Mouse (Mus musculus) heart, adult 2 months (tissue): ENCODE results near the gene Stx18. TPM values are rescaled to one million over a fixed set of nuclear protein-coding genes. Genes with fewer than 3 reads are reported as not detected.

Experiments used
- DNase-seq, 2 experiments: peaks; one replicate each; pipeline ENCODE4 v3.0.0; 2021
- H3K27ac ChIP-seq: fragments of 200-600 bp; 2 replicates; pipeline ENCODE4 v1.8.1; 2022
- H3K27me3 ChIP-seq: fragments of 200-500 bp; 2 replicates; pipeline ENCODE4 v1.6.1; 2012; ENCODE audit warnings: mild to moderate bottlenecking, low read length, inconsistent platforms, mixed read lengths; ENCODE audit not compliant: control insufficient read depth, insufficient read depth
- H3K36me3 ChIP-seq: fragments of 200-500 bp; 2 replicates; pipeline ENCODE4 v1.6.1; 2012; ENCODE audit warnings: low read length, inconsistent platforms; ENCODE audit not compliant: control insufficient read depth, insufficient read depth
- H3K4me1 ChIP-seq: fragments of 200-500 bp; 2 replicates; pipeline ENCODE4 v1.6.1; 2011; ENCODE audit warnings: low read length; ENCODE audit not compliant: control insufficient read depth, insufficient read depth
- H3K4me3 ChIP-seq: fragments of 200-600 bp; 2 replicates; pipeline ENCODE4 v1.8.1; 2022
- H3K79me2 ChIP-seq: fragments of 200-500 bp; replicated peaks from 2 replicates; pipeline ENCODE4 v1.6.1; 2012; ENCODE audit warnings: mild to moderate bottlenecking, inconsistent platforms, low read length, moderate library complexity, mixed read lengths; ENCODE audit not compliant: control insufficient read depth, insufficient read depth
- H3K9ac ChIP-seq: fragments of 200-500 bp; 2 replicates; pipeline ENCODE4 v1.6.1; 2012; ENCODE audit warnings: low read depth, mild to moderate bottlenecking, control low read depth, inconsistent platforms, low read length, mixed read lengths
- CTCF ChIP-seq: fragments of 200-600 bp; IDR thresholded peaks from 2 replicates; pipeline ENCODE4 v1.8.1; 2022; ENCODE audit warnings: antibody characterized with exemption, mild to moderate bottlenecking, moderate library complexity
- EP300 ChIP-seq: fragments of 200-500 bp; IDR thresholded peaks from 2 replicates; pipeline ENCODE4 v1.6.1; 2011; ENCODE audit warnings: low read depth, low read length, control low read depth; ENCODE audit not compliant: insufficient read depth
- POLR2A ChIP-seq: fragments of 200-500 bp; IDR thresholded peaks from 2 replicates; pipeline ENCODE4 v1.6.1; 2011; ENCODE audit warnings: mild to moderate bottlenecking, low read depth, low read length, control low read depth; ENCODE audit not compliant: insufficient read depth
- WGBS: fragments of 180-500 bp; shearing (Covaris S2); methylation state at CpG from one replicate; pipeline ENCODE4 v1.1.7; 2018; 5-methylcytosine and 5-hydroxymethylcytosine counted together
- intact Hi-C: fragments of 180-260 bp; cut with DNase I; formaldehyde crosslinking; loops from one replicate; pipeline ENCODE4 v1.15.1; 2025
- polyA plus RNA-seq: library from polyadenylated mRNA; depleted of rRNA; stranded (reverse); fragments of >200 nt; gene quantifications from 2 replicates; pipeline ENCODE4 v1.2.3, GENCODE M21; 2012
- total RNA-seq, 2 experiments: library from RNA; stranded (reverse); gene quantifications; 2 replicates each; pipeline ENCODE4 v1.2.3; 2021

Stx18 gene
- total and polyA plus RNA-seq, 3 experiments: 12.1 to 18.5 (median 15.9) TPM

DNA sequence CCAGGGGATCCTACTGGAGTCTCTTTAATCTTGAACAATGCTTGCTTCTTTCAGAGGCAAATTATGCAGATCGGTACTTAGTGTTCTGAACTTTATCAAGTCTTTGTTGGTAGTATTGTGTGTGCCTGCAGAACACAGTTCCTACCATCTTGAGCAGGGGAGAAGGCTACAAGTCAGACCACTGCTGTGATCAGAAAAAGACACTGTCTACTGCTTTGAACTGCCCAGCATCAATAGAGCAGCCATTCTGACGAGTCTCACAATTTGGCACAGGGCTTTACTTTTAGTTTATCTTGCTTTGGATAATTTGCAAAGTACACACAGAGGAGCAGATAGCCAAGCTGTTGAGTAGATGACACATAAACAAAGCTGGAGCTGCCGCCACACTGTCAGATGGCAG, 52.0 kb downstream of the Stx18 start:
- TF ChIP-seq POLR2A: no peak
- no peak for TF ChIP-seq EP300
- TF ChIP-seq CTCF: no peak
- WGBS: 85% methylated on average over 3 of the region's 3 CpGs

DNA sequence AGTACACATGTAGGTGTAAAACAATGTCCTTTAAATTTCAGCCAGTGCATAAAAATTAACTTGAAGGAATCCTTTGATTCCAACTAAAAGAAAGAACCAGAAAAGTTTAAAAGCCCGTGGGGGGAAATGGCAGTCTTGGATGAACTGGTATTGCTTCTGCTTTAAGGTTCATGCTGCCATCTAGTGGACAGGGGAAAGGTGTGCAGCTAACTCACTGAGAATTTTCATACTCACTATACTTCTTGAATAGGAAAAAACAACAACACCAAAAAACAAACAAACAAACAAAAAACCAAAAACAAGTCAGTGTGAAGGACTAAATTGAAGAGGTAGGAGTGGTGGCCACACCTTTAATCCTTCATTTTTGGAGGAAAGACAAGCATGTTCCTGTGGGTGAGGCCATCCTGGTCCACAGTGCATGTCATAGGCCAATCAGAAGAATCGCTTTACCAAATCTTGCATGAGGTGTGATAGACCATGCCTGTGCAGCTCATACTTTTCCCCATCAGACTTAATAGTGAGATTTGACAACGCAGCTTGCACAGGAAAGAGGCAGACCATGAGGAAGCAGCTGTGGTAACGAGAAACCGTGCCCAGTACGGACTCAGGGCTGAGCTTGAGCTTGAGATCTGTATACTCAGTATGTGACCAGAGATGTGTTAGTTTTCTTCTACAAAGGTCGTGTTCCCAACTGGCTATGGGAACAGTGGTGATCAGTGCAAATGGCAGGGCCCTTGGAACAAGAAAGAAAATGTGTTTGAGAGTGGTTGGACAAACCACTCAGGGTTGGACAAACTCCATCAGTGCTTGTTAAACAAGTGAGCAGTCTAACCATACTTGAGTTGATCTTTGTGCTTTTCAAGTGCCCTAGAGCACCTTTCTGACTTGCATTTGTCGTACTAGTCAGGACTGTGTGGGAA, 52.8 kb downstream of the Stx18 start:
- Histone ChIP-seq H3K4me1 (no peaks in the 10 kb centered on the region; the same call in 1 of the 2 replicates), H3K9ac (no peak overlapping the region), H3K27me3 (no peaks in the 10 kb centered on the region), H3K79me2 (no peaks in the 10 kb centered on the region), H3K27ac (no peak overlapping the region), H3K4me3 (no peak overlapping the region), H3K36me3 (no peaks in the 10 kb centered on the region)
- intact Hi-C loops: loop anchor here (2.0 to 5.0 kb wide), 2 partner anchors 183 to 269 kb away; partner anchors contain the start of gene Msx1
- no peak for DNase-seq
- TF ChIP-seq CTCF (no peak; the same call in 1 of the 2 replicates), EP300 (no peak)
- 73% methylated on average over 8 of the region's 8 CpGs for WGBS

More for the DNA sequence above, 52.0 kb downstream of the Stx18 start:
- no peak for DNase-seq
- H3K4me1 ChIP-seq: no peaks in the 10 kb centered on the region; the same call in 1 of the 2 replicates
- no peak overlapping the region for H3K9ac ChIP-seq
- intact Hi-C loops: loop anchor here (2.0 to 5.0 kb wide), 2 partner anchors 182 to 268 kb away; partner anchors contain the start of gene Msx1
- H3K36me3 ChIP-seq: no peaks in the 10 kb centered on the region
- no peak overlapping the region for H3K27ac ChIP-seq
- no peaks in the 10 kb centered on the region for H3K27me3 ChIP-seq
- no peaks in the 10 kb centered on the region for H3K79me2 ChIP-seq
- H3K4me3 ChIP-seq: no peak overlapping the region

DNA sequence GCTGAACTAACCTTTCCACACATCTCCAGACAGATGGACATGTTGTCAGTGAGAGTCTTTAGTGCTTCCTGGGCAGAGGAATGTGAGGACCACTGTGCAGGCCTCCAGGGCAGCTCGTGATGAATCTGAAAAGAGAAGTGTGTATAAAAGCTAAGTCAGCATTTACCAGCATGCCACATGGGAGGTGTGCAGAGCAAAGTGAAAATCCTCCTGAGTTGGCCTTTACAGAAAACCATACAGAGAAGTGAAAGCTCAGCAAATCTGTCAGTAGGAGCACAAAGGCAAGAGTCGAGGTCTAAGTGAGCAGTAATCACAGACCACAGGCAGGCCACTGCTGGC, 53.4 kb downstream of the Stx18 start:
- H3K27ac ChIP-seq: no peak overlapping the region
- no peaks in the 10 kb centered on the region for H3K36me3 ChIP-seq
- TF ChIP-seq POLR2A: no peak
- TF ChIP-seq EP300: no peak
- no peak for TF ChIP-seq CTCF
- no peak overlapping the region for H3K4me3 ChIP-seq
- WGBS: 67% methylated on average over 2 of the region's 2 CpGs
- no peaks in the 10 kb centered on the region; the same call in 1 of the 2 replicates for H3K4me1 ChIP-seq
- H3K79me2 ChIP-seq: no peaks in the 10 kb centered on the region
- no peaks in the 10 kb centered on the region for H3K27me3 ChIP-seq
- intact Hi-C loops: loop anchor here (2.0 to 5.0 kb wide), 2 partner anchors 183 to 270 kb away; partner anchors contain the start of gene Msx1
- H3K9ac ChIP-seq: no peak overlapping the region
- no peak for DNase-seq

DNA sequence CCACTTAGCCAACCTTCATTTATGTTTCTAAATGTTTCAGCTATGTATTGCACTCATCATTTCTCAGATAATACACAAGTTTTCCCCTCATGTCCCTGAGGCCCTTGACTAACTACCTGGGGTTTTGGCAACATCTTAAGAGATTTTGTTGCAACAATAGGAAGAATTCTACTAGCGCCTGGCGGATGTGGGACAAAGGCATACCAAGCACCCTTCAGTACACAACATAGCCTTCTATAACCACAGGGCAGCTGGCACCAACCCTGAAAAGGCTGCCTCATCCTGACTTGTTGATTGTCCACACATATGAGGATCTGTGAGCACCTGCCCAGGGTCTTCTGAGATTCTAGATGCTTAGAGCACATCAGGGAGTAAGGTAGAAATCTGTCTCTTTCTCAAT, 55.8 kb downstream of the Stx18 start:
- DNase-seq: no peak
- Histone ChIP-seq H3K4me1 (no peaks in the 10 kb centered on the region; the same call in 1 of the 2 replicates), H3K4me3 (no peak overlapping the region), H3K27ac (no peak overlapping the region), H3K36me3 (no peaks in the 10 kb centered on the region), H3K79me2 (no peaks in the 10 kb centered on the region), H3K27me3 (no peaks in the 10 kb centered on the region), H3K9ac (no peak overlapping the region)
- 97% methylated on average over 2 of the region's 2 CpGs for WGBS
- TF ChIP-seq EP300 (no peak), POLR2A (no peak), CTCF (no peak)
- intact Hi-C loops: loop anchor here (5.0 kb wide), 1 partner anchor 272 kb away; the partner anchor contains the start of gene Msx1

DNA sequence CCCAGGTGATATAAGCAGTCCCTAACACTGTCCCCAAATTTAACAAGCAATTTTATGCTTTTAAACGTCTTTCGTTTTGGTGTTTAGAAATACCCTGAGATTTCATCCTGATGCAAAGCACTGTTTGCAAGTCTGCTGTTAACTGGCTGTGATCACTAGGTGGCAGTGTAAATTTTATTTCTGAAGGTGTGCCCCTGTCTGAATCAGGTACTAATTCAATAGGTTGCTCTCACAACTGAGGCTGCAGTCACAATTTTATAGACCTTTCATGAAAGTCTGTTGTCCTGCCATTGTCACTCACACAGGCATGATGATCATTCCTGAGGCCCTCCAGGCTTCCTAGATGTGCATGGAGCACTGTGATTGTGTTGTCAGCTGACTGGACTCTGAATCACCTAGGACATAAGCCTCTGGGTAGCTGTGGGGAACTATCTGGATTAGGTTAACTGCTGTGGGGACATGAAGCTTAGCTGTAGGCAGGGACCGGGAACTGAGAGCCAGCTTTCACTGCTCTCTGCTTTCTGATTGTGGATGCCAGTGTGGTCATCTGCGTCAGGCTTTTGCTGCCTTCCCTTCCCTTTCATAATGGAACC, 59.1 kb downstream of the Stx18 start:
- Histone ChIP-seq H3K9ac (no peak overlapping the region), H3K4me3 (no peak overlapping the region), H3K4me1 (no peaks in the 10 kb centered on the region), H3K36me3 (no peaks in the 10 kb centered on the region), H3K27ac (no peak overlapping the region), H3K27me3 (no peaks in the 10 kb centered on the region), H3K79me2 (no peaks in the 10 kb centered on the region)
- DNase-seq: no peak
- intact Hi-C loops: loop anchor here (5.0 kb wide), 1 partner anchor 100 kb away; no protein-coding TSS in a partner anchor
- 76% methylated on average over 4 of the region's 4 CpGs for WGBS
- TF ChIP-seq POLR2A (no peak), CTCF (peak; percentile 57)

DNA sequence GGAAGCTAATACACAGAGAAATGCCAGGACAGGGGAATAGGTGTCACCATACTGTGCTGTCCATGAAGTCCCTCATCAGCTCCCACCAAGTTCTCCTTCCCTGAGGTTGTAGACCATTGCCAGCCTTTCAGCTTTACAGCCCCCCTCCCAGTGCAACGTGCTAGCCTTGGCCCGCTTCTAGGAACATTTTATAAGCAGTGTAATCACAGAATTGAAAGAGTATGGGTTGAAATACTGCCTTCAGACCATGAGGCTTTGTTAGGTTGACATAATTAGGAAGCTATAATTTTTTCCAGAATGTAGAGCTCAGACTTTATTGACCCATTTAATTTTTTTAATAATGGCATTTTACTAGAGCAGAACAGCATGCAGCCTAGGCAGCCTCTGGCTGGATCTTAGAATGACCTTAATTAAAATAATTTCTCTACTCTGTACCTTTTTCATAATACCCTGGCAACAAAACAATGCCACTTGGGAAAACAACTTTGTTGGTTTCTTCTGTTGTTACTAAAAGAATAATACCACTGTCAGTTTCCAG, 60.7 kb downstream of the Stx18 start:
- H3K4me3 ChIP-seq: no peak overlapping the region
- H3K27ac ChIP-seq: no peak overlapping the region
- TF ChIP-seq POLR2A (no peak), CTCF (no peak), EP300 (no peak)
- WGBS: 93% methylated on average over 2 of the region's 2 CpGs
- intact Hi-C loops: loop anchor here (5.0 kb wide), 1 partner anchor 98 kb away; no protein-coding TSS in a partner anchor
- no peaks in the 10 kb centered on the region for H3K36me3 ChIP-seq
- no peak for DNase-seq
- H3K9ac ChIP-seq: no peak overlapping the region
- no peaks in the 10 kb centered on the region for H3K79me2 ChIP-seq
- H3K4me1 ChIP-seq: no peaks in the 10 kb centered on the region
- H3K27me3 ChIP-seq: no peaks in the 10 kb centered on the region
